Mouse (Mus musculus) urinary bladder, postnatal 14 days (tissue): ENCODE data around the gene Hoxc11.
A peak's percentile ranks its signal among the peaks of the same experiment; 100 is the strongest.

Experiments
- DNase-seq: peaks from one replicate; pipeline ENCODE4 v3.0.0; 2021; ENCODE audit warnings: low spot score

Hoxc11 gene

DNA sequence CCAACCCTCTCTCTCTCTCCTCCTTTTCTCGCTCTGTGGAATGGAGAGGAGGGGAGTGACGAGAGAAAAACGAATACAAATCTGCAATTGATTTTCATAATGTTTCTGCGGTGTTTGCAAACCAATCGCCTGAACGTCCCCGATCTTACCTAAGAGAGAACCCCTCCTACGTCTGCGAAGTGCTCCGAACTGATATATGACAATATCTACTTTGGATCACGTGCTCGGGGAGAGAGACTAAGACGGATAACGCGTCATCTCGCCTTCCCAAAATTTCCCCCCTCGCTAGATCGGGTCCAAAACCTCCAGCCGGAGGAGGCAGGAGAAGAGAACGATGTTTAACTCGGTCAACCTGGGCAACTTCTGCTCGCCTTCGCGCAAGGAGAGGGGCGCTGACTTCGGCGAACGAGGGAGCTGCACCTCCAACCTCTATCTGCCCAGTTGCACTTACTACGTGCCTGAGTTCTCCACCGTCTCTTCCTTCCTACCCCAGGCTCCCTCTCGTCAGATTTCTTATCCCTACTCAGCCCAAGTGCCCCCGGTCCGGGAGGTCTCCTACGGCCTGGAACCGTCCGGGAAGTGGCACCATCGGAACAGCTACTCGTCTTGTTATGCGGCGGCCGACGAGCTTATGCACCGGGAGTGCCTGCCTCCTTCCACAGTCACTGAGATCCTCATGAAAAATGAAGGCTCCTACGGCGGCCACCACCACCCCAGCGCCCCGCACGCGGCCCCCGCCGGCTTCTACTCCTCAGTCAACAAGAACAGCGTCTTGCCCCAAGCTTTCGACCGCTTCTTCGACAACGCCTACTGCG, at the start of gene Hoxc11:
Gene Hoxc11, plus strand, starts transcription at position 236 of the 815 bp plus-strand sequence.
- no peak for DNase-seq

DNA sequence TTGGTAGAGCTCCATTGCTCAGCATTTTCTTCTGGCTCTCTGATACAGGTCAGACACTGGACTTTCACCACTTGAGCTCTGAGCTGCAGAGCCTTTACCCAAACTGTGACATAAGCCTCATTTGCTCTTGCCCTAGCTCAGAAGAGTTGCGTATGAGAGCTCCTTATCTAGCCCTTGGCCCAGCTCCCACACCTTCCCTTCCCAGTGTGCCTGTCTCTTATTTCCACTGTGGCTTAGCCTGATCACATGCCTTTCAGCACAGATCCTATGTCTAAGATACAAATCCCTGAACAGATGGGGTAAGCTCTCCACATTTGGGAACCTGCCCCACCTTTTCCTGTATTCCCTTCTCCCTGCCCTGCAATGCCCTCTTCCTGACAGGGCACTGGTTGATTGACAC, 49.3 kb upstream of the Hoxc11 start:
- DNase-seq: no peak

DNA sequence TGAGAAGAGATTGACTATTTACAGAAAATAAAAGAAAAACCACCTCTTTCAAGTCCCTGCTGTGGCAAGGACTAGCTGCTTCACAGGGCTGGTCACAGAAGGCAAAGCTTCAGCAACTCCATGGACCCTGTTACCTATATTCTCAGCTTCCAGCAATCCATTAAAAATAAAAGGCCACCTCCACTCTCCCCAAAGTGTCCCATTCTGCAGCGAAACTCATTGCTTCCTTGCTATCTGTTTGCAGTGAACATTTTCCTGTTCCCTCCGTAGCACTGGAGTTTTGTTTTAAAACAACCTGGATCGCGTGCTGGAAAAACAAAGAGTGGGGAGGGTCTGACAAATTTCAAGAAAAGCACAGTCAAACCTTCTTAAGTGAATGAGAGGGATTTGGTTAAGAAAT, 44.7 kb upstream of the Hoxc11 start:
- no peak for DNase-seq

DNA sequence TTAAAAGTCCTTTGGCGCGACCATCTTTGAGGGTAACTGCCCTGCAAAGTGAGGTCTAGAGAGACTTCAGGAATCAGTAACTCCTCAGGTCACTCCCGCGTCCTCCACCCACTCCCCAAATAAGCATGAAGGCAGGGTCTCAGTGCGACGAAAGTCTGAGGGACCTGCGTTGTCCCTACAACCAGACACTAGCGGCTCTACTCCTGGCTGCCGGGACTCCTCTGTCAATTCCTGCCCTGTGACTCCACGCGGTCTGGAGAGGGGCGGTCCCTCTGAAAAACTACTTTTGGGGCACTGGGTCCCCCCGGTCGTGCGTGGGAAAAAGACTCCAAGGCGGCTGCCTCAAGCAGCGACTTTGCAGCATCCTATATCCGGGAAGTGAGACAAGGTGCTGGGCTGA, 44.2 kb upstream of the Hoxc11 start:
- DNase-seq: no peak

DNA sequence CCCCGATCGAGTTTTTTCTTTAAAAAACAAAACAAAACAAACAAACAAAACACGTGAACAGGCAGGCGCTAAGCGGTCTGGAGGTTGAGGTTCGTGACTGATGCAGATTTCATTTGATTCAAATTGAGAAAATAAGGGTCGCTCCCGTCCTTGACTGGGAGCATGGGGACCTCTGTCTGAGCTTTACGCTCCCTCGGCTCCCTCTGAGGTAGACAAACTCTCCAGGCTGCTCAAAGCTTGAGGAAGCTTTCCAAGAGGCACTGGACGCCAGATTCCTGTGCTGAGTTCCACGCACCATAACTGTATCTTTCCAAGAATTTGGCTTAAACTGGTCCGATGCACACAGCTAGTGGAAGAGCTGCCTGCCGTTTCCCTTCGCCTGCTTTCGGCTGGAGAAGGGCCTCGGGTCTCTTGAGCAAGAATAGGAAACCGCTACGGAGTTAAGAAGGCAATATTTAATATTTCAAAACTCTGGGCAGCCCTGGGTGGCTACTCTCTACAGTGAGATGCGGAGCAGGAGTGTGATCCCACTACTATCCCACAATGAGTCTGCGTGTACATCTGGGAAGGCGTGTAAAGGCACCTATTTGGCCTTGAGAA, 43.6 kb upstream of the Hoxc11 start:
- no peak for DNase-seq

DNA sequence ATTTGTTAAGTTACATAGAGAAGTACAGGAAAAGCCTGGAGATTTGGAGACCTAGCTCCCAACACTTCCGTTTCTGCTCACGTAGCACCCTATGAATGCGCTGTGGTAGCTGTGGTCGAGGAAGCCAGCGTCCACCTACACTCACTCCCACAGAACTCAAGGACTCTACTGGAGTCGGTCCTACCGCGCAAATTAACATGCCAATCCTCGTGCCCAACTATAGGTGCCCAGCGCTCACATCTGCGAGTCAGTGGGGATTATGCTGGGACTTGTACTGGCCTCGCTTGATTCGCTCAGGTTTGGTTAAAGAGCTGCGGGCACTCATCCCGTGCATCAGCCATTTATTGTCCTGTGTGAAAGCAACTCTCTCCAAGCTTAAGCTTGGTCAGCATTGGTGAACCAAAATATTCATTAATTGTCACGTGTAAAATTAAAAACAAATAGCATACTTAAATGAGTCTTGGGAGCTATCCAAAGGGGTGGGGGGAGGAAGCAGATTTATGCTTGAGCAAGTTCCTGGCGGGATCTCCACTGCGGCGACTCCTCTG, 41.1 kb upstream of the Hoxc11 start:
- no peak for DNase-seq

DNA sequence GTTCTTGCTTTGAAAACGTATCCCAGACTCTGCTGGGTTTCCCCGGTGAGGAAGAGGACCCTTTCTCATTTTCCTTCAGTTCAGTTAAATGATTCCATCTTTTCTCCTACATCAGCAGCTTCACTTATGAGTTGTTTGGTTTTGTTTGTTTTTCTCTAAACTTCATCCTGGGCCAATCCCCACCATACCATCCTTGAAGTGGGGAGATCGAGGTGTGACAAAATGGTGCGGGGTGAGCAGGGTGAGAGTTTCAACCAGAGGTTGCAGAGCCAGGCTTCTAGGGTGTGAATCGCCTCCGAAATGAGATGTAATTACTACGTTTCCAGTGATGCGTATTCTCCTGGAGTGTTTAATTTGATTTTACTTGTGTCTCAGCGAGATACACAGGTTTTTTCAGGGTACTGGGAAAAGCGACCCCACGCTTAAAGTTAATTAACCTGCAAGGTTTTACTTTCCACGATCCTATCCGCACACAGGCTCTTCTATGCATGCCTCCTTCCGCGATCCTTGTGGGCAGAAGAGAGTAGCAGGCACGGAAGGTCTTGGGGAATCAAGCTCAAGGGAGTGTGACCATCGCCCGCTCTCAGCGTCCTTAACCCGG, 36.2 kb upstream of the Hoxc11 start:
- DNase-seq: no peak

DNA sequence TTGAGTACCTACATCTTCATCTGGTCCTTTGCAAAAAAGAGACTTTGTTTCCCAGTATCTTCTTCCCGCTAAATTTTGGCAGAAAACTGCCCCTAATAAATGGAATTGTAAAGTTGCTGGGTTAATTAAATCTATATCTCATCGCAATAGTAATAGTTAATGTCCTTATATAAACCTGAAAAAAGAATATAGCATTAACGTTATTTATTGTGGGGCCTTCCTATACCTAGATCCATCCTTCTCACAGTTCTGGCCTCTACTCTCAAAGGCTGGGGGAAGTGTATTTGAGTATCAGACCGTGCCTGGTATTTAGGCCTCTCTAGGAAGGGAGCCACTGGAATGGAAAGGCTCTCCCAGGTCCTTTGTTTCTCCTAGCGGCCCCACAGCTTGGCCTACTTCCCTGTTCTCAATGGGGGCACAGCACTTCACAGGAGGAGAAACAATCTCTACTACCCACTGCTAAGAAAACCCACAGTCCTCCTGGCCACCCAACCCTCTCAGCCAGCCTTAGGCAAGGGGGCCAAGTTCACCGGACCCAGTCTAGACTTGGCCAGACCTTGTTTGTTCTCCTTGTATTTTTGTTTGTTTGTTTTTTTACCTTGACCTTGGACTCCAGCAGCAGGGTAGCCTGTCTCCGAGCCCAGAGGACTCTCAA, 35.5 kb upstream of the Hoxc11 start:
- DNase-seq: no peak

DNA sequence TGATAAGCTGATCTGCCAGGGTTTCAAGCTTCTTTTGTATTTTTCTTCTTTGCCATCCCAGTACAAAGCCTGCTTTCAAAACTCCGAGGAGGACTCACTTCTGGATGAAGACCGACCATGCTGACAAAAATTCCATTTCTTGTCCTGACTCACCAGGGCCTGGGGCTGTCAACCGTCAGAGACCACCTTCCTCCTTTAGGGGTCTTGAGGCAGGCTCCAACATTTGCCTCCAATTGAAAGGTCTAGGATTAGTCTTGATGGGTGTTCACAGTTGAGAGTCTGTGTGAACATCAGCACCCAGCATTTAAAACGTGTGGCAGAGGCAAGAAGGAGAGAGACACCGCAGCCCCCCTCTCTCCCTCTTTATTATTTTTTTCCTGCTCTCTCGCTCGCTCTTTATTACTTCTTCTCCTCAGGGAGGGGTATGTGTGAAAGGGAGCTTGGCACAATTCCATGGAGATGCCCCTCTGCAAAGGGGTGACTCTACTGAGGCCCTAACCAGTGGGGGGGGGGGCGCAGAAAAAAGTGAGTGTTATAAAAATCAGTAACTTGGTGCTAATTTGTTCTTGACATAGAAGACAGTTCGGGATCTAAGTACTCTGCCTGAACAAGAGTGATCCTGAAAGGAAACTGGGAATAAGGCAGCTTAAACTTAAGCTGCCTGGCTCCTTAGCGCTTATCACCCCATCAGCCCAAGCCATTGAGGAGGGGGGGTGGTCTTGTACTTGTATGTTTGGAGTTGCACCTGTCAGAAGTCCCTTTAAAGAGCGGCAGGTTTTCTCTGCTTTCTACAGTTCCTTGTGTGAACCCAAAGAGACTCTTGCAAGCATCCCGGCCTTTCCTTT, 34.7 kb upstream of the Hoxc11 start:
- DNase-seq: no peak

DNA sequence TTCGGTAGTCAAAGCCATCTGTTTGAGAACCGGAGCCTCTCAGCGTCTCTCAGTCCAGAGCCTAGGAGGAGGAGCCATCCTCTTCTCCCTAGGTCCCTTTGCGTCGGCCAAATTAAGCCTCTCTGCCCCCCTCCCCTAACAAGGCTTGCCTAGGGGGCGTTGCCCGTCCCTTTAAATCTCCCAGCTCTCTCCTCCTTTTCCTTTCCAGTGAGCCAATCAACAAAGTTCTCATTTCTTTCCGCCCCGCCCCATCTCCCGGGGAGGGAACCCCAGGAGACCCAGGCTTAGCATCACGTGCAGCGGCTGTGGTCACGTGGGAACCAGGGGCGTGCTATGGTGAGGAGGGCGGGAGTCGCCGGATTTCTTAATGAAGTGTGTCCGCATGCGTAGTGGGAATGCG, 33.6 kb upstream of the Hoxc11 start:
- peak; percentile 51 for DNase-seq

DNA sequence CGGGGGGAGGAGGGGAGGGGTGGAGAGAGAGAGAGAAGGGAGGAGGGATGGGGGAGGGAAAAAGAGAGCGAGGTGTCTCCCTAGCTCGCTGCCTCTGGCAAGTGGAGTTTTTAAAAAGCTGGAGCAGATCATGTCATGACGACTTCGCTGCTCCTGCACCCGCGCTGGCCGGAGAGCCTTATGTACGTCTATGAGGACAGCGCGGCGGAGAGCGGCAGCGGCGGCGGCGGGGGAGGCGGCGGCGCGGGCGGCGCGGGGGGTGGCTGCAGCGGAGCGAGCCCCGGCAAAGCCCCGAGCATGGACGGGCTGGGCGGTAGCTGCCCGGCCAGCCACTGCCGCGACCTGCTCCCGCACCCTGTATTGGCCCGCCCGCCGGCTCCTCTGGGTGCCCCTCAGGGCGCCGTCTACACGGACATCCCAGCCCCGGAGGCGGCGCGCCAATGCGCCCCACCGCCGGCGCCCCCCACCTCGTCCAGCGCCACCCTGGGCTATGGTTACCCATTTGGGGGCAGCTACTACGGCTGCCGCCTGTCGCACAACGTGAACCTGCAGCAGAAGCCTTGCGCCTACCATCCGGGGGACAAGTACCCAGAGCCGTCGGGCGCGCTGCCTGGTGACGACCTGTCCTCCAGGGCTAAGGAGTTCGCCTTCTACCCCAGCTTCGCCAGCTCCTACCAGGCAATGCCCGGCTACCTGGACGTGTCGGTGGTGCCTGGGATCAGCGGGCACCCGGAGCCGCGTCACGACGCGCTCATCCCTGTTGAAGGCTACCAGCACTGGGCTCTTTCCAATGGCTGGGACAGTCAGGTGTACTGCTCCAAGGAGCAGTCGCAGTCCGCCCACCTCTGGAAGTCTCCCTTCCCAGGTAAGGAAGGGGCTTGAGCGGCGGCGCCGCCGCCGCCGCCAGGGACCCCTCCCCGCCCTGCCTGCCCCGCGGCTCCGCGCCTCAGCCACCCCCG, 32.9 kb upstream of the Hoxc11 start, which contains the start of gene Hoxc13:
Gene Hoxc13, plus strand, starts transcription at position 51 of the 959 bp plus-strand sequence.
- no peak for DNase-seq

DNA sequence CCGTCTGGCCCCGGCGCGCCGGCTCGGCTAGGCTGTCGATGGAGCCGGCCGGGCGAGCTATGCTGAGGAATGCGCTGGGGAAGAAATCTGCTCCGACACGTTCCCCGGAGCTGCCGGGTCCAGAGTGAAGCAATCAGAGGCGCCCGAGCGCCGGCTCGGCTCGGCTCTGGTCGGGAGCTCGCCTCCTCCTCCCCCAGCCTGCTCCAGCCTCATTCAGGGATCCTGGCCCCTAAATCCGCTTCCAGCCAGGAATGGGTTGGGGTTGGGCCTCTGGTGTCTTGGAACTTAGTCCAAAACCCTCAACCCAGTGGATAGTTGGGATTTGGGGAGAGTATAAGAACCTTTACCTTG, 32.2 kb upstream of the Hoxc11 start:
- DNase-seq: peak; percentile 71

DNA sequence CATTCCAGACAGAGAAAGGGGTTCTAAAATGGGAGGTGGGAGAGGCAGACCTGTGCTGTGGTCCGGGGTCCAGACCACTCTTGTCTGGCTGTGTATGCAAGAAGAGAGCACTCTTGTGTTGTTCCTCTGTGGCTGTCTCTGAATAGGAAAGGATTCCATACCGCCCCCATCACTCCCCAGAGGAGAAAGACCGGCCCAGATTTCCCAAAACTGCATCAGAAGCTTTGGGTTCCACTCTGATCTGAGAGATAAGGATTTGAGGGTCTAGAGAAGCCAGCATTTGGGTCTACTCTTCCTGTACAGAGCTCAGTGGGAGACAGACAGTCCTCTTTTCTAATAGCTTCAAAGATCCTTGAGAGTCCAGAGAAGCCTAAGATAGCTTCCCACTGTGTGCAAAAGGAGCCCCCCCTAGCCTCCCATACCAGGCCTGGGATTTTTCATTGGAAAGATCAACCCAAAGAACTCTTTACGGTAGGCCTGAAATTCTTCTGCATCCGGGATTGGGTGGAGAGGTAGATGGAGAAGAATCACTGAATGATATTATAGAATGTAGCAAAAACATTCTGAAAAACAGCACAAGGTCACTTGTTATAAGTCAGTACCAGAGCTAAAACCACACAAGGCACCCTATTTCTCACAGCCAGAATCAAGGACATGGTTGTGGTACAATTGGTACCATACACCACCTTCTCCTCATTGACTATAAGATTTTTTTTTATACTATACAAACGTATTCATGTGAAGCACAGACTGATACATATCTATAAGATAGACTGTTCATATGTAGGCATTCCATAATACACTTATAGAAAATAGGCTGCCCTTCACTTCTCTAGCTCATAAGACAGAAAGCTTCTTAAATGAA, 31.4 kb upstream of the Hoxc11 start:
- no peak for DNase-seq

DNA sequence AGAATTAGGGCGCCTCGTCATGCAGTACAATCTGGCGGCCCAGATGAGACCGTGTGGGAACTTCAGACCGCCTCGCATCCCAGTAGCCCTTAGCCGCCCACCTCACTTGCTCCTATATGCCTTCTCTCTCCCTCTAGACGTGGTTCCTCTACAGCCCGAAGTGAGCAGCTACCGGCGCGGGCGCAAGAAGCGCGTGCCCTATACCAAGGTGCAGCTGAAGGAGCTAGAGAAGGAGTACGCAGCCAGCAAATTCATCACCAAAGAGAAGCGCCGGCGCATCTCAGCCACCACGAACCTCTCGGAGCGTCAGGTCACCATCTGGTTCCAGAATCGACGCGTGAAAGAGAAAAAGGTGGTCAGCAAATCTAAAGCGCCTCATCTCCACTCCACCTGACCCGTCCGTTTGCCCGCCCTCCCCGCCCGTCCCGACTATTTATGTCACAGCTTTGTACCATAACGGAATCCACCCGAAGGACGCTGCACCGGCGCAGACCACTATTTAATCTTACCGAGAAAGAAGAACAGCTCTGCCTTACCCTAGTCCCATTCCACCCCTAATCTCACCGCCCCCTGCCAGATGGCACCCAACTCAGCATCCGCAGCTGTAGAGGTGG, 27.1 kb upstream of the Hoxc11 start:
- DNase-seq: no peak

DNA sequence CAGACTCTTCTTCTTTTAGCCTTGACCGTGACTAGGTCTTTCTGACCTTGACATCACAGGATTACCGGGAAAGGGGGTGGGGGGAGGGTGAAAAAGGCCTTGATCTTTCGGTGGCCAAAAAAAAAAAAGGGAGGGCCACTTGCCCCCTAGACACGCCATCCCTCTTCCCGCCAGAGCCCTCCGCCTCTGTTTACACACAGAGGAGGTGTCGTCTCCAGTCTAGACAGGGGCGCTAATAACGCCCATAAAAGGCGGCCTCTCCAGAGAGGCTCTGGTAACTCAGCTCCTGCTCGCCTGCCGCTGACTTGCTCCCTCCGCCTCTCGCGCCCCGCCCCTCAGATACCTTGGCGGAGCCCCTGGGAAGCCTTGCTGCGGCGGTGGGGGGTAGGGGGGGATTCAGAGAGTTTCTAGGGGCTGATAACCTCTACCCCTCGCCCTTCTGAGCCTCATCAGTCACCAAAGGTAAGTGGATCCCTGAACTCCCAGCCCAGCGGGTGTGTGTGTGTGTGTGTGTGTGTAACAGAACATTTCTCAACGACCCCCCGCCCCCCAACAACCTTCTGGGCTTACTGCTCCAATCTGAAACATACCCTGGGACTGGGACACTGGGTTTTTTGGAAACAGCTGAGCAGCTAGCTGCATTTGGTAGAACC, 22.4 kb upstream of the Hoxc11 start:
- no peak for DNase-seq

DNA sequence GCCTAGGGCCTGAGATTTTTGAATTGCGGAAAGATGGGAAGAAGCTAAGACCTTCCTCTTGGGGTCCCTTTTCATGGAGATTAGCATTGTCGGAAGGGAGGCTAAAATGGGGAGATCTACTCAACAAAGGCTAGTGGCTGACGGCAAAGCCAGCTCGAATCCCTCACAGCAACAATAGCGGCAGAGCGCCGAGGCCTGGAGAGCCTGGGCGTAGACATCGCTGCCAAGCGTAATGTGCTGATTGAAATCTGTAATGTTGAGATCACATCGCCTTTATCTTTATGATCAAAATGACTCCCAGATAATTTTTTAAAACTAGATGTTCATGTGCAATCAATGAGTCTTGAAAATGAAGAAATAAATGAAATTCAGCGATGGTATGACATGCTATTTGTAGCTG, 19.8 kb upstream of the Hoxc11 start:
- no peak for DNase-seq

DNA sequence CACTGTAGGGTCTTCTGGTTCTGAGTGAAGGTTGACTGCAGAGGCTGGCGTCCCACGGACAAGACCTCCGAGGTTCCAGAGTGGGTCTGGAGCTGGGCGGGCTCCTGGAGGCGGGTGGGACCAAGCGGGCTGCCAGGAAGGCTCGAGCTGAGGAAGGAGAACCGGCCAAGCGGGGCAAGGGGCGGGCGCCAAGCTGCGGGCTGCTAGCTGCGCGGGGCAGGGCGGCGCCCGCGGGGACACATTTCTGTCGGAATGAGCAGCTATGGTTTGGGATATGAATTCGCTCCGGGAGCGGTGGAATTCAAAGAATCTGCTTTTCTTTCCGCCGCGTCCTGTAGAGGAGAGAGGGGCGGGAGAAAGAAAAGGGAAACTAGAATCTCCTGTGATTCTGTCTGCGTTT, 19.3 kb upstream of the Hoxc11 start:
- DNase-seq: no peak

DNA sequence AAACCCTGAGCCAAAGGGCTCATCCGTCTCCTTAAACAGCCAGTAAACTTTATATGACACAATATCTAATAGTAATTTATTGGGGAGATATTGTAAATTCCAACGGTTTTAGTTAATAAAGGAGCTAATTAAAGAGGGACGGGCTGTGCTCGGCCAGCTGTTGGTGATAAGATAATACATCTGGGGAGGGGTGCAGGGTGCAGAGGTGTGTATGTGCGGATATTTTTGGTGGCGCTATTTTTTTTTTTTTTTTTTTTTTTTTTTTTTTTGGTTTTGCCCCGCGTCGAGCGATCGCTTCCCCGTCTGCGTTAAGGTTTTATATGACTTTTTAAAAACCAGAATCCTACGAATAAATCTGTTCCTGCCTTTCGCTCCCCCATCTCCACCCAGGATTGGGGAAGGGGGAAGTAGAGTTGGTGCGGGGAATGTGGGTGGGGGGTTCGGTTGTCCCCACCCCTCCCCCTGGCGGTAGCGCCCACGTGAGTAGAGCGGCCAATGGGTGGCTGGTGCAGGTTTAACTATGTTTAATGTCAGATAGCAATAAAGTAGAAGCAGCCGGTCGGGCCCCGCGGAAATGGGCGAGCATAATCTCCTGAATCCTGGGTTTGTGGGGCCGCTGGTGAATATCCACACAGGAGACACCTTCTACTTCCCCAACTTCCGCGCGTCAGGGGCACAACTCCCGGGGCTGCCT, 17.8 kb upstream of the Hoxc11 start, which contains the start of gene Hoxc12:
Gene Hoxc12, plus strand, starts transcription at position 479 of the 694 bp plus-strand sequence.
- DNase-seq: no peak
